ENCODE assay signal across 8 mouse cellular contexts in the genomic region with DNA sequence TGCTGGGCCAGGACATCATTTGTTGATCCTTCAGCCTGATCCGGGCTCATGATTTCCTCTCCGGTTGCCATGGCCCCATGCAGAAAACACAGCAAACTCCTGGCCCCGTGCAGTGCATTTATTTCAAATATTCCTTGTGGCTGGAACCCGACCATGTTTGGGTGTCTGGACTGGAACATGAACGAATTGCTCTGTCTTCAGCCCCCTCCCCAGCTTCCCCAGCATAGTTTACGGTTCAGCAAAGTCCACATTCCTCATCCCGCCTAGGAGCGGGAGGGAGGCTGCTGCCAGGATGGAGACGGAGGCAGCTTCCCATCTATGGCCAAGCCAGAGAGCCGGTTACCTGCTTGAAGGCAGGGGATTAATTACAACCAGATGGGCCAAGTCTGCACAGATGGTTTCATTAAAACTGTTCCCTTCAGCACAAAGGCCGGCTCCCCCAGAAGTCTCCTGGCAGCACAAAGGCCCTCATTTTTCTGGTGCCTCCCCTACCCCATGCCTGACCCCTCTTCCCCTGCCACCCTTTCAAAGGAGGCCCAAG.
DNase-seq lines count a peak whose midpoint lies in the region; ATAC-seq lines count a peak whose summit lies in the region.

No protein-coding gene starts in this region.

- WGBS in liver, embryonic 12.5 days (ENCODE audit: insufficient replicate concordance), result 58% methylated on average over 11 of the region's 11 CpGs
- 39% methylated on average over 11 of the region's 11 CpGs for WGBS in forebrain, embryonic 10.5 days
- 34% methylated on average over 11 of the region's 11 CpGs for WGBS in intestine, embryonic 15.5 days
- 52% methylated on average over 11 of the region's 11 CpGs for WGBS in midbrain, embryonic 11.5 days

- H3K27me3 ChIP-seq in liver, embryonic 12.5 days (replicated peaks), result peaks cover 37% of the 10 kb centered on the region
- H3K27me3 ChIP-seq in forebrain, embryonic 10.5 days (ENCODE audit: poor library complexity, severe bottlenecking), result no peaks in the 10 kb centered on the region
- no peaks in the 10 kb centered on the region for H3K27me3 ChIP-seq in intestine, embryonic 15.5 days (replicated peaks)
- no peaks in the 10 kb centered on the region for H3K27me3 ChIP-seq in midbrain, embryonic 11.5 days (ENCODE audit: control insufficient read depth, insufficient read depth, low read length)

- peaks cover 5% of the 10 kb centered on the region; the same call in 1 of the 2 replicates for H3K4me1 ChIP-seq in liver, embryonic 12.5 days
- H3K4me1 ChIP-seq in forebrain, embryonic 10.5 days, result peaks cover 69% of the 10 kb centered on the region
- H3K4me1 ChIP-seq in intestine, embryonic 15.5 days (replicated peaks), result peaks cover 39% of the 10 kb centered on the region
- H3K4me1 ChIP-seq in midbrain, embryonic 11.5 days (ENCODE audit: control insufficient read depth, insufficient read depth, low read length), result peaks cover 2% of the 10 kb centered on the region; the same call in 1 of the 2 replicates

- no peak overlapping the region for H3K27ac ChIP-seq in liver, embryonic 12.5 days
- H3K27ac ChIP-seq in forebrain, embryonic 10.5 days, result peak overlapping the region; percentile 83
- H3K27ac ChIP-seq in intestine, embryonic 15.5 days, result peak overlapping the region; percentile 82
- H3K27ac ChIP-seq in midbrain, embryonic 11.5 days (ENCODE audit: low read depth, low read length), result no peak overlapping the region

- H3K36me3 ChIP-seq in liver, embryonic 12.5 days, result no peaks in the 10 kb centered on the region
- H3K36me3 ChIP-seq in forebrain, embryonic 10.5 days (replicated peaks), result peaks cover 9% of the 10 kb centered on the region
- H3K36me3 ChIP-seq in intestine, embryonic 15.5 days, result no peaks in the 10 kb centered on the region
- no peaks in the 10 kb centered on the region for H3K36me3 ChIP-seq in midbrain, embryonic 11.5 days (ENCODE audit: control insufficient read depth, insufficient read depth, low read length)

- H3K4me2 ChIP-seq in liver, embryonic 12.5 days, result no peak overlapping the region
- no peak overlapping the region for H3K4me2 ChIP-seq in intestine, embryonic 15.5 days (replicated peaks)
- no peak overlapping the region for H3K4me2 ChIP-seq in midbrain, embryonic 11.5 days

- no peak overlapping the region for H3K9ac ChIP-seq in liver, embryonic 12.5 days
- H3K9ac ChIP-seq in intestine, embryonic 15.5 days, result no peak overlapping the region
- H3K9ac ChIP-seq in midbrain, embryonic 11.5 days (ENCODE audit: low read length), result no peak overlapping the region

- intact Hi-C loops in left cerebral cortex, postnatal 25 days (cut with DNase I), result no loop called here

- H3K4me3 ChIP-seq in liver, embryonic 12.5 days, result no peak overlapping the region
- H3K4me3 ChIP-seq in forebrain, embryonic 10.5 days, result no peak overlapping the region
- no peak overlapping the region for H3K4me3 ChIP-seq in intestine, embryonic 15.5 days (replicated peaks)
- H3K4me3 ChIP-seq in midbrain, embryonic 11.5 days (ENCODE audit: low read depth, low read length), result no peak overlapping the region

- ATAC-seq in liver, embryonic 12.5 days, result no peak
- ATAC-seq in intestine, embryonic 15.5 days, result peak; percentile 73
- ATAC-seq in midbrain, embryonic 11.5 days (ENCODE audit: low FRiP score), result 0 out of 2 replicates have a peak, but pooled peaks have one; percentile 59
- ATAC-seq in frontal cortex, adult (ENCODE audit: low TSS enrichment), result no peak

- no peaks in the 10 kb centered on the region for H3K9me3 ChIP-seq in liver, embryonic 12.5 days (replicated peaks)
- H3K9me3 ChIP-seq in forebrain, embryonic 10.5 days, result no peaks in the 10 kb centered on the region
- no peaks in the 10 kb centered on the region for H3K9me3 ChIP-seq in intestine, embryonic 15.5 days
- no peaks in the 10 kb centered on the region for H3K9me3 ChIP-seq in midbrain, embryonic 11.5 days (ENCODE audit: control insufficient read depth, low read length)

- DNase-seq in liver, result peak; percentile 36
- DNase-seq in forebrain, embryonic 10.5 days (ENCODE audit: extremely low spot score, low spot score), result peak; percentile 71
- DNase-seq in midbrain, embryonic 11.5 days (ENCODE audit: low spot score, missing footprints), result peak; percentile 91
- no peak for DNase-seq in thymus, postnatal 4 days
- DNase-seq in left cerebral cortex, postnatal 25 days (ENCODE audit: low spot score in 2 of 2), result no peak

Comparison
In these comparisons a context has a peak if more than half of its experiments do, and no peak if none do; other contexts are left out.
1. DNase-seq: peak in liver (single experiment), forebrain, embryonic 10.5 days (single experiment) and midbrain, embryonic 11.5 days (single experiment); none in thymus, postnatal 4 days (single experiment) and left cerebral cortex, postnatal 25 days (0 of 2).
2. ATAC-seq: peak in intestine, embryonic 15.5 days (single experiment) and midbrain, embryonic 11.5 days (single experiment); none in liver, embryonic 12.5 days (single experiment) and frontal cortex, adult (single experiment).
3. H3K27ac ChIP-seq: peak in forebrain, embryonic 10.5 days (single experiment) and intestine, embryonic 15.5 days (single experiment); none in liver, embryonic 12.5 days (single experiment) and midbrain, embryonic 11.5 days (single experiment).